Mouse (Mus musculus): ENCODE data around the gene Map2k5. TPM values are rescaled to one million over a fixed set of nuclear protein-coding genes. Genes with fewer than 3 reads are reported as not detected.

Gene Map2k5
- polyA plus RNA-seq, 1 experiment from 2014 or later, result 38.4 TPM

DNA sequence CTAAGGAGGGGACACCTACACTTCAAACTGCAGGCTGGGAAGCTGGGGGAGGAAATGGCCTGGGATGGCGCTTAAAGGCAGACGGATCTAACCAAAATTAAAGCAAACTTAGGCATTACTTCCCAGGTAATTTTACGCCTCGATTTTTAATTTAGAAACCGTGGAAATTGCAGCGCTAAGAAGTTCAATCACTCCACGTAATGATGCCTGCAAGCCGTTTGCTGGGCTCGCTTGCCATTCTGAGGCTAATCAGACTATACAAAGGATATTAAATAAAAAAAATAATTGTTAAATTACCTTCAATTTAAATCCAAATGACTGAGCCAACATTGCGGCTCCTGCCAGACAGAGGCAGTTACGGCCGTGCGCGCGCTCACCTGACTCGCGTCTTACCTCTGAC is 238.0 kb downstream of the Map2k5 start:
- Histone ChIP-seq H3K27me3 (ENCODE audit: insufficient read depth, low read length) (peaks cover 98% of the 10 kb centered on the region), H3K4me3 (ENCODE audit: low read length) (no peak overlapping the region), H3K27ac (ENCODE audit: low read length) (no peak overlapping the region), H3K4me1 (ENCODE audit: insufficient read depth, low read length) (peaks cover 39% of the 10 kb centered on the region), H3K9ac (replicated peaks; ENCODE audit: low read length) (no peak overlapping the region), H3K4me2 (replicated peaks; ENCODE audit: low read depth, low read length) (no peak overlapping the region), H3K9me3 (ENCODE audit: low read length) (no peaks in the 10 kb centered on the region), H3K36me3 (ENCODE audit: insufficient read depth, low read length) (no peaks in the 10 kb centered on the region)
- 3% methylated on average over 17 of the region's 17 CpGs for WGBS
- ATAC-seq (ENCODE audit: low FRiP score, low TSS enrichment), result no peak

DNA sequence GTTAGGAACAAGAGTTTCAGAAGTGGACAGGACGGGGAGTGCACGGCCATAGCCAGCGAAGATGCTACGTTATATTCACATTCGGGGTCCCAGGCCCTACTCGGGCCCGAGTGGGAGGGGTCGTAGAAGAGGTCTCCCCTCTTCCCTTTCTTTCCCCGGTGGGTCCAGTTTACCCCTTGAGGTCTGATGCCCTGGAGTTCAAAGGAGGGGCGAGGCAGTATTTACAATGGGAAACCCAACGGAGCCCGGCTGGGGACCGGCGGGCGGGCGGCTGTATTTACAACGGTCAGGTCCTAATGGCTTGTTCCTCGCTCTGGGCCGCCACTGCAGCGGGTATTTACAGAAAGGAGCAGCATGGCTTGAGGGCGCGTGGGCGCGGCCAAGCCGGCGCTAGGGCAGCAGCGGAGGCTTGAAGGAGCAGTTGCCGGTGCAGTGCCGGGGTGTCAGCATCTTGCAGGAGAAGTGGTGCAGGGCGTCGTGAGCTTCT is 239.2 kb downstream of the Map2k5 start:
- peak overlapping the region; percentile 29 for H3K4me3 ChIP-seq (ENCODE audit: low read length)
- no peaks in the 10 kb centered on the region for H3K9me3 ChIP-seq (ENCODE audit: low read length)
- H3K4me2 ChIP-seq (replicated peaks; ENCODE audit: low read depth, low read length), result peak overlapping the region; percentile 44
- H3K4me1 ChIP-seq (ENCODE audit: insufficient read depth, low read length), result peaks cover 36% of the 10 kb centered on the region
- H3K9ac ChIP-seq (replicated peaks; ENCODE audit: low read length), result no peak overlapping the region
- 1% methylated on average over 31 of the region's 31 CpGs for WGBS
- H3K27me3 ChIP-seq (ENCODE audit: insufficient read depth, low read length), result peaks cover 98% of the 10 kb centered on the region
- H3K36me3 ChIP-seq (ENCODE audit: insufficient read depth, low read length), result no peaks in the 10 kb centered on the region
- ATAC-seq (ENCODE audit: low FRiP score, low TSS enrichment), result no peak
- no peak overlapping the region for H3K27ac ChIP-seq (ENCODE audit: low read length)

DNA sequence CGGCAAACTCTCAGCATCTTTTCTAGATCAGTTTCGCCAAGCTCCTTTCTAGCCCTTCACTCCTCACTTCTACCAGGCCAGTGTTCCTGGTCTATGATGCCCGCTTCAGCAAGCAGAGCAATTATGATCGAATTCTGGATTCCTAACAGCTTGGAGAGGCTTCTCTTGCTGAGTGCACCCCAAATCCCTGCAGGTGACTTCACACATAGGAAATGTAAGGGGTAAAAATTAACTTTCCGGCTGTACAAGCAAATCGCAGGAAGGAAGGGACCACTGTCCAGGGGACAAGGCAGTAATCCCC is 240.1 kb downstream of the Map2k5 start:
- Histone ChIP-seq H3K4me2 (replicated peaks; ENCODE audit: low read depth, low read length) (no peak overlapping the region), H3K36me3 (ENCODE audit: insufficient read depth, low read length) (no peaks in the 10 kb centered on the region), H3K4me1 (ENCODE audit: insufficient read depth, low read length) (peaks cover 36% of the 10 kb centered on the region), H3K9ac (replicated peaks; ENCODE audit: low read length) (no peak overlapping the region), H3K27ac (ENCODE audit: low read length) (no peak overlapping the region), H3K4me3 (ENCODE audit: low read length) (no peak overlapping the region), H3K27me3 (ENCODE audit: insufficient read depth, low read length) (peaks cover 91% of the 10 kb centered on the region), H3K9me3 (ENCODE audit: low read length) (no peaks in the 10 kb centered on the region)
- no peak for ATAC-seq (ENCODE audit: low FRiP score, low TSS enrichment)
- whole genome bisulfite sequencing, result 12% methylated on average over 6 of the region's 6 CpGs

DNA sequence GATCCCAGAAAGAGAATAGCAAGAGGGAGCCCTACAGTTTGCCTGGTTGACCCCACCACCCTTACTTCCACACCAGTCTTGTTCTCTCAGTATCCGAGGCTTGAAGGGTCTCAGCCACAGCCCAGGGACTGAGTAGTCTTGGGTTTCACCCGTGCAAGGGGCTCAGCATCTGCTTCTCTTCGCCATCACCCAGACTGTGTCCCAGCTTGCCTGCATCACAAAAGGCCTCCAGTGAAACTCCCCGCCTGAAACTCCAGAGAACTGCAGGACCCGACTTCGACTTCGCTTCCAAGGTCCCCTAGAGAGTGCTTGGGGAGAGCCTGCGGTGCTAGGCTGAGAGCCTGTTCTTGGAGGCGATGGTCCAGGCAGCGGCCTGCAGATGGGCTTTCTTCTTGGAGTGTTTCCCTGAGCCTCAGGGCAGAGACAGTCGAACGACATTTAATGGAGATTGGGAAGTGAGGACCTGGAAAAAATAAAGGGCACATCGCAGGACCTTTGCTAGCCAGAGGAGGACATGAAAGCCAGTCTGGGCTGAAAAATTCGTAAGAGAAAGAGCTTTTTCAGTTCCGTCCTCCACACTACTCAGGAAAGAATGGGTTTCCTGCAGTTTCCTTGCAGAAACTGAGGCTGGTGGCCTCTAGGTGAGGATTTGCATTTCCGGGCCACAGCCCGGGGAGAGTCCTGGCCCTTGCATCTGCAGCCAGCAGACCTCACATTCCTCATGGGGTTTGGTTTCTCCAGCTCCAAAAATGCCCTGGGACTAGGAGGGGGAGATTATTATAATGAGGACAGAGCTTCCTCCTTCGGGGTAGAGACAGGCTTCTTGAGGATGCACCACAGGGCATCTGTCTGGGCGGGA is 240.7 kb downstream of the Map2k5 start:
- H3K4me3 ChIP-seq (ENCODE audit: low read length), result no peak overlapping the region
- no peak overlapping the region for H3K9ac ChIP-seq (replicated peaks; ENCODE audit: low read length)
- WGBS, result 8% methylated on average over 19 of the region's 19 CpGs
- no peak for ATAC-seq (ENCODE audit: low FRiP score, low TSS enrichment)
- peaks cover 85% of the 10 kb centered on the region for H3K27me3 ChIP-seq (ENCODE audit: insufficient read depth, low read length)
- H3K4me1 ChIP-seq (ENCODE audit: insufficient read depth, low read length), result peaks cover 36% of the 10 kb centered on the region
- H3K36me3 ChIP-seq (ENCODE audit: insufficient read depth, low read length), result no peaks in the 10 kb centered on the region
- H3K27ac ChIP-seq (ENCODE audit: low read length), result no peak overlapping the region
- H3K4me2 ChIP-seq (replicated peaks; ENCODE audit: low read depth, low read length), result no peak overlapping the region
- H3K9me3 ChIP-seq (ENCODE audit: low read length), result no peaks in the 10 kb centered on the region

DNA sequence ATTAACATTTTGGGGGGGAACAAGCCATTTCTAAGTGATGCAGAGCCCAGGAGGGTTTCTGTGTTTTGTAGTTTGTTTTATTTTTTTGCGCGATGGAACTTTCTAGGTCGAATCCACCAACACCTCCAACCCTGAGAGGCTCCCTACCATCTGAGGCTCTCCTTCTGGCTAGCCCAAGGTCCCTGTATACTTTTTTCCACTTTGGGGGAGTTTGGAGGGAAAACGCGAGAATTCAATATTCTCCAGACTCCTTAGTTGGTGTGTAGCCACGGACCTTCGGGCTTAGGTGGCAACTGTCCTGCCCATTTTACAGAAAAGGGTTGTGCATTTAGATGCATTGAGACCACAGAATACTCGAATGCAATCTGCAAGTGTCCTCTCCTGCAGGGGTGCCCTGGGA is 241.5 kb downstream of the Map2k5 start:
- Histone ChIP-seq H3K27ac (ENCODE audit: low read length) (no peak overlapping the region), H3K27me3 (ENCODE audit: insufficient read depth, low read length) (peaks cover 77% of the 10 kb centered on the region), H3K36me3 (ENCODE audit: insufficient read depth, low read length) (no peaks in the 10 kb centered on the region), H3K4me2 (replicated peaks; ENCODE audit: low read depth, low read length) (no peak overlapping the region), H3K4me1 (ENCODE audit: insufficient read depth, low read length) (peaks cover 43% of the 10 kb centered on the region), H3K9me3 (ENCODE audit: low read length) (no peaks in the 10 kb centered on the region), H3K9ac (replicated peaks; ENCODE audit: low read length) (no peak overlapping the region), H3K4me3 (ENCODE audit: low read length) (no peak overlapping the region)
- WGBS, result 5% methylated on average over 8 of the region's 8 CpGs
- no peak for ATAC-seq (ENCODE audit: low FRiP score, low TSS enrichment)

DNA sequence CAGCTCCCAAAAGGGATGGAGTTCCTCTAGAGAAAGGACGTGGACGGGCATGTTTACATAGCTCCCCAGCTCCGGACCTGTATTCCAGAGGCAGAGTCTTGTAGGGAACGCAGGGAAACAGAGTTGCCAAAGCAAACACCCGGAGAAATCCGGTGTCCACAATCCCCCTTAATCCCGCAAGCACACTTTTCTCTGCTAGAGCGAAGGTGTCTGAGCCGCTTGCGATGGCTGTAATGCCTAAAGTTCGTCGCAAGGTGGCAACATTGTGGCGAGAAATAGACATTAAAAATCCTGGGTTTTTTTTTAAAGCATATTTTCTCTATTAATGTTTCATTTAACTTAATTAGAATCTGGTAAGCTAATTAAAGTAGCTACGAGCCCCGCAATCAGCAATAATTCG is 241.9 kb downstream of the Map2k5 start:
- peak overlapping the region; percentile 39 for H3K4me3 ChIP-seq (ENCODE audit: low read length)
- H3K4me1 ChIP-seq (ENCODE audit: insufficient read depth, low read length), result peaks cover 43% of the 10 kb centered on the region
- H3K9ac ChIP-seq (replicated peaks; ENCODE audit: low read length), result 0 out of 2 replicates have a peak overlapping the region, but pooled peaks have one; percentile 32
- no peak for ATAC-seq (ENCODE audit: low FRiP score, low TSS enrichment)
- peak overlapping the region; percentile 49 for H3K4me2 ChIP-seq (replicated peaks; ENCODE audit: low read depth, low read length)
- peaks cover 73% of the 10 kb centered on the region for H3K27me3 ChIP-seq (ENCODE audit: insufficient read depth, low read length)
- no peak overlapping the region for H3K27ac ChIP-seq (ENCODE audit: low read length)
- under 1% methylated on average over 16 of the region's 16 CpGs for WGBS
- H3K9me3 ChIP-seq (ENCODE audit: low read length), result no peaks in the 10 kb centered on the region
- H3K36me3 ChIP-seq (ENCODE audit: insufficient read depth, low read length), result no peaks in the 10 kb centered on the region

DNA sequence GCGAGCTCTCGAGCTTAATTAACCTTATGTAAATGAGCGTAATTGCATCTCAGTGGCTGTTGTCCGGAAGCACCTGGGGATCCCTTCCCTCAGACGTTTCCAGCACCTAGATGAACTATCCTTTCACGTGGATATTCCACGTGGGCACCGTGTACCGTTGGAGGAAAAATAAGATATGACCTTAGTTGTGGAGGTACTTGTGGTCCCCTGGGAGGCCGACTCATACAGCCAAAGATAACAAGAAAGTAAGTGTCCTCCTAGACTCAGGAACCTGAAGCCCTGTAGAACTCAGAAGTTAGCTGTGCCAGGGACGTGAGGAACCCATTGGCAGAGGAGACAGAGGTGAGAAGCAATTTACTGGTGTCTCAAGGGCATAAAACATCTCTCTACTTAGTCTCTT is 242.3 kb downstream of the Map2k5 start:
- Histone ChIP-seq H3K4me3 (ENCODE audit: low read length) (peak overlapping the region; percentile 39), H3K27me3 (ENCODE audit: insufficient read depth, low read length) (peaks cover 69% of the 10 kb centered on the region), H3K4me2 (replicated peaks; ENCODE audit: low read depth, low read length) (peak overlapping the region; percentile 49), H3K27ac (ENCODE audit: low read length) (no peak overlapping the region), H3K36me3 (ENCODE audit: insufficient read depth, low read length) (no peaks in the 10 kb centered on the region), H3K9ac (replicated peaks; ENCODE audit: low read length) (0 out of 2 replicates have a peak overlapping the region, but pooled peaks have one; percentile 32), H3K4me1 (ENCODE audit: insufficient read depth, low read length) (peaks cover 43% of the 10 kb centered on the region), H3K9me3 (ENCODE audit: low read length) (no peaks in the 10 kb centered on the region)
- 1% methylated on average over 11 of the region's 11 CpGs for WGBS
- no peak for ATAC-seq (ENCODE audit: low FRiP score, low TSS enrichment)

DNA sequence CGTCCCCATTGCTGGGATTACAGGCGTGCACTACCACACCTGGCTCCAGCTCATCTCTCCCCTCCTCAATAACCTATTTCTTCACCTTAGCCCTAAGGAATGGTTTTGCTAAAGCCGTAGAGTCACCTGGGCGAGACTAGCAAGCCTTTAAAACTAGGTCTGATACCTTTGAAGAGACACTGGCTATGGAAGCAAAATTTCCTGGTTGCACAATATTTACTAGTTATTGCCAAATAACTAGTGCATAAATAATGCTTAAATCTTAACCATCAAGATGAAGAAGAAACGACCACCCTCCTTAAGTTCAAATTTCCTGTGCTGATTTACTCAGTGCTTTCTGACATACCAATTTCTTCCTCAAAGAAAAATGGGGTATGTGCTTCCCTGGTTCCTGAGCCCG is 244.0 kb downstream of the Map2k5 start:
- Histone ChIP-seq H3K4me1 (ENCODE audit: insufficient read depth, low read length) (peaks cover 39% of the 10 kb centered on the region), H3K27ac (ENCODE audit: low read length) (no peak overlapping the region), H3K9ac (replicated peaks; ENCODE audit: low read length) (peak overlapping the region; percentile 41; the same call in 1 of the 2 replicates), H3K27me3 (ENCODE audit: insufficient read depth, low read length) (peaks cover 52% of the 10 kb centered on the region), H3K4me3 (ENCODE audit: low read length) (peak overlapping the region; percentile 74), H3K36me3 (ENCODE audit: insufficient read depth, low read length) (no peaks in the 10 kb centered on the region), H3K9me3 (ENCODE audit: low read length) (no peaks in the 10 kb centered on the region), H3K4me2 (replicated peaks; ENCODE audit: low read depth, low read length) (peak overlapping the region; percentile 65)
- ATAC-seq (ENCODE audit: low FRiP score, low TSS enrichment), result no peak; the same call in 1 of the 2 replicates
- WGBS, result 14% methylated on average over 6 of the region's 6 CpGs

DNA sequence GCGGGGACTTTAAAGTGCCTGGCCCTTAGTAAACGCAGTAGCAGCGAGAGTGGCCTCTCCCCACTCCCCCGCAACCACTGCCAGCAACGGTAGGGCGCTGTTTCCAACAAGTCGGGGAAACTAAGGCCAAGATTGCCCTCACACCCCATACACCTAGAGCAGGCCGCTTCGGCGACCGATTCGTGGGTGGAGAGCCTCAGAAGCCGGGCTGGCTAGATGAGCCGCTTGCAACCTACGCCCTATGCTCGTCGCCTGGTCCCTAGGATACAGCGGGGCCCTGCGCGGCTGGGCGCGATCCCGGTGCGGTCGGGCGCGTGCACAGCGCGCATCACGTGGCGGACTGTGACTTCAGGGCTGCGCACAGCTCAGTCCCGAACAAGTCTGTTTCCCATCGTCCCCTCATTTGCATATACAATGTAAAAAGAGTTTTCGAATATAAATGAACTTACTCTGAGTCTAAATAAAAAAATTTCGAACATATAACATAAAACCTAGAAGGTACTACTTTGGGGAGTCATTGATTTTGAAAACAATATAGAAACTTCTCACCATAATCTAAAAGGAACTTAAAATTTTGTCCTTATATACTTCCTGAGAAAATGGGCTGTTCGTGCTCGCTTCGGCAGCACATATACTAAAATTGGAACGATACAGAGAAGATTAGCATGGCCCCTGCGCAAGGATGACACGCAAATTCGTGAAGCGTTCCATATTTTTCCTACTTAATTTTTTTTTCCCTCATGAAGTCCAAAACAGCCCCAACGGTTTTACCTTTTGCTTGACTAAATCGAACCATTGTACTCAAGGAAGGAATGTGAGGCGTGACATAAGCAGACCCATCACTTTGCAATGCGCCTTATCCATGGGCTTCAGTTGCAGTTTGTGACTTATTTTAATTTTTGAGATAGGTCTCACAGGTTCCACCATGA is 244.8 kb downstream of the Map2k5 start:
- peaks cover 44% of the 10 kb centered on the region for H3K27me3 ChIP-seq (ENCODE audit: insufficient read depth, low read length)
- ATAC-seq (ENCODE audit: low FRiP score, low TSS enrichment), result peak; percentile 98

More for the DNA sequence above, 244.8 kb downstream of the Map2k5 start:
- Histone ChIP-seq H3K4me1 (ENCODE audit: insufficient read depth, low read length) (peaks cover 35% of the 10 kb centered on the region), H3K9ac (replicated peaks; ENCODE audit: low read length) (peak overlapping the region; percentile 89), H3K4me3 (ENCODE audit: low read length) (peak overlapping the region; percentile 74), H3K4me2 (replicated peaks; ENCODE audit: low read depth, low read length) (peak overlapping the region; percentile 83), H3K9me3 (ENCODE audit: low read length) (no peaks in the 10 kb centered on the region), H3K36me3 (ENCODE audit: insufficient read depth, low read length) (no peaks in the 10 kb centered on the region), H3K27ac (ENCODE audit: low read length) (peak overlapping the region; percentile 87)
- WGBS, result under 1% methylated on average over 48 of the region's 48 CpGs

Measured in kidney, embryonic 16.5 days (tissue).